Mouse (Mus musculus): Measurements from ENCODE around the gene Gpsm1.
A peak's percentile ranks its signal among the peaks of the same experiment; 100 is the strongest.
"Not testable (repeated sequence)": the region's sequence is repeated elsewhere in the genome, so short reads cannot be mapped to it uniquely, and the experiment has no call there.

Gene Gpsm1

GRCm38 (mm10) chr2:26380131-26380771 lies 64.9 kb downstream of the Gpsm1 start, which contains the start of gene Snapc4:
Gene Snapc4, minus strand, starts transcription at chr2:26380653.
- DNase-seq (ENCODE audit: low spot score) = peak; percentile 91

GRCm38 (mm10) chr2:26380871-26381270 lies 65.6 kb downstream of the Gpsm1 start:
- not testable (repeated sequence) for DNase-seq (ENCODE audit: low spot score)

GRCm38 (mm10) chr2:26387713-26388112 lies 72.4 kb downstream of the Gpsm1 start:
- DNase-seq (ENCODE audit: low spot score) = no peak

GRCm38 (mm10) chr2:26388682-26389153 lies 73.4 kb downstream of the Gpsm1 start:
- DNase-seq (ENCODE audit: low spot score) = peak; percentile 12

- peak; percentile 91 for DNase-seq (ENCODE audit: low spot score)
Measured at GRCm38 (mm10) chr2:26389154-26389690, 73.9 kb downstream of the Gpsm1 start, which contains the start of the genes Entr1 and Pmpca. Gene Entr1, minus strand, starts transcription at chr2:26389316. Gene Pmpca, plus strand, starts transcription at chr2:26389339.

- no peak for DNase-seq (ENCODE audit: low spot score)
Measured at GRCm38 (mm10) chr2:26390954-26391353, 75.6 kb downstream of the Gpsm1 start.

- no peak for DNase-seq (ENCODE audit: low spot score)
Measured at GRCm38 (mm10) chr2:26391617-26392016, 76.3 kb downstream of the Gpsm1 start.

Measured in embryo, embryonic 10 days (tissue).